Mouse (Mus musculus): ENCODE data around the gene Eef1akmt1. TPM values are rescaled to one million over a fixed set of nuclear protein-coding genes. Genes with fewer than 3 reads are reported as not detected.
A peak's percentile ranks its signal among the peaks of the same experiment; 100 is the strongest.

Eef1akmt1 gene
- total and polyA plus RNA-seq, 3 experiments, result 1.1 to 39.7 (median 19.1) TPM

DNA sequence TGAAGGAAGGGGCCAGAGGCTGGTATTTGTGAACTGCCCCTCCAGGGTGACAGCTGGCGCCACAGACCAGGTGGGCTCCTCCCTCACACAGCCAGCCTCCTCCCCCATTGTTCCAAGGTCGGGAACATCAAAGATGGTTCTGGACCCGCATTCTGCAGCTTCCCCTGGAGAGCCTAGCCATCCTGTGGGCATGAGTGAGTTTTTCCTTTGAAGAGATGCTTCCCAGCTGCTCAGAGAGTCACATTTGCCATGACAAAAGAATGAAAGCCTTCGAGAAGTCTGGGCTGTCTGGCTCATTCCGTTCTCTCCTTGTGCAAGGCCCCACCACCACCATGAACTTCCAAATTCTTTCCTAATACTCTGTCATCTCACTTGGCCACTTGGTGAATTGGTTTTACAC lies 37.1 kb downstream of the Eef1akmt1 start:
- peaks cover 6% of the 10 kb centered on the region for H3K4me1 ChIP-seq (ENCODE audit: insufficient read depth, low read depth, low read length)
- no peaks in the 10 kb centered on the region for H3K9me3 ChIP-seq (replicated peaks)
- no peak overlapping the region for H3K4me3 ChIP-seq (ENCODE audit: low read depth, low read length)
- H3K27me3 ChIP-seq (ENCODE audit: insufficient read depth, low read length), result peaks cover 73% of the 10 kb centered on the region
- DNase-seq (ENCODE audit: low spot score) (no peak), ATAC-seq (ENCODE audit: extremely low read depth, insufficient number of reproducible peaks, low FRiP score, poor library complexity, severe bottlenecking) (no peak)
- no peaks in the 10 kb centered on the region for H3K36me3 ChIP-seq (replicated peaks)
- TF ChIP-seq GATA2 (IDR thresholded peaks at IDR 0.05; ENCODE audit: borderline replicate concordance, low read depth, low read length) (no peak), TAL1 (conservative IDR thresholded peaks at IDR 0.05; ENCODE audit: low read depth, low read length) (no peak), CTCF (IDR thresholded peaks at IDR 0.05; ENCODE audit: low read depth, low read length) (no peak), POLR2AphosphoS5 (IDR thresholded peaks at IDR 0.05; ENCODE audit: insufficient replicate concordance, low read depth, low read length) (no peak), GATA1 (IDR thresholded peaks at IDR 0.05; ENCODE audit: borderline replicate concordance, low read length) (no peak)

GRCm38 (mm10) chr14:57533841-57534240 lies 37.6 kb downstream of the Eef1akmt1 start:
- peaks cover 6% of the 10 kb centered on the region for H3K4me1 ChIP-seq (ENCODE audit: insufficient read depth, low read depth, low read length)
- H3K4me3 ChIP-seq (ENCODE audit: low read depth, low read length), result no peak overlapping the region
- H3K9me3 ChIP-seq (replicated peaks), result no peaks in the 10 kb centered on the region
- no peaks in the 10 kb centered on the region for H3K36me3 ChIP-seq (replicated peaks)
- no peak for ATAC-seq (ENCODE audit: extremely low read depth, insufficient number of reproducible peaks, low FRiP score, poor library complexity, severe bottlenecking)
- TF ChIP-seq POLR2AphosphoS5 (IDR thresholded peaks at IDR 0.05; ENCODE audit: insufficient replicate concordance, low read depth, low read length) (no peak), TAL1 (conservative IDR thresholded peaks at IDR 0.05; ENCODE audit: low read depth, low read length) (no peak), GATA1 (IDR thresholded peaks at IDR 0.05; ENCODE audit: borderline replicate concordance, low read length) (no peak), CTCF (IDR thresholded peaks at IDR 0.05; ENCODE audit: low read depth, low read length) (no peak), GATA2 (IDR thresholded peaks at IDR 0.05; ENCODE audit: borderline replicate concordance, low read depth, low read length) (no peak)
- no peak for DNase-seq (ENCODE audit: low spot score)
- H3K27me3 ChIP-seq (ENCODE audit: insufficient read depth, low read length), result peaks cover 77% of the 10 kb centered on the region

DNA sequence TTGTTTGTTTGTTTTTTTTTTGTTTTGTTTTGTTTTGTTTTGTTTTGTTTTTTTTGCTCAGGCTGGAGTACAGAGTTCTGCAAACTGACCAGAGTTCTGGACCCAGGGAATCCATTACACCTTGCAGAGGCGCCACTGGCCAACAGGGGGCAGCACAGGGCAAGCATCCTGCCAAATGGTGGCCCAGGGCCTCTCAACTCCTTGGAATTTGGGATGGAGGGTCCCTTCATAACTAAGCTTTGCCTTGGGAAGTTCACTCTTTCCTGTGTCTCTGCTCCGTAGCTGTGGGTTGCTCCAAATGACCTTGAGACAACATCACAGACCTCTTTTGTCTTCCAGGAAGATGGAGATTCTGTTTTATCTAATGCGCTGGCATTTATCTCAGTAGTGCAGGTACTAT lies 38.2 kb downstream of the Eef1akmt1 start:
- no peaks in the 10 kb centered on the region for H3K9me3 ChIP-seq (replicated peaks)
- TF ChIP-seq CTCF (IDR thresholded peaks at IDR 0.05; ENCODE audit: low read depth, low read length), result peak; percentile 65
- TF ChIP-seq GATA2 (IDR thresholded peaks at IDR 0.05; ENCODE audit: borderline replicate concordance, low read depth, low read length), result no peak
- no peaks in the 10 kb centered on the region for H3K36me3 ChIP-seq (replicated peaks)
- peaks cover 76% of the 10 kb centered on the region for H3K27me3 ChIP-seq (ENCODE audit: insufficient read depth, low read length)
- H3K4me3 ChIP-seq (ENCODE audit: low read depth, low read length), result no peak overlapping the region
- H3K4me1 ChIP-seq (ENCODE audit: insufficient read depth, low read depth, low read length), result peaks cover 6% of the 10 kb centered on the region
- DNase-seq (ENCODE audit: low spot score), result no peak
- peak; percentile 19; the same call in 1 of the 2 replicates for ATAC-seq (ENCODE audit: extremely low read depth, insufficient number of reproducible peaks, low FRiP score, poor library complexity, severe bottlenecking)

GRCm38 (mm10) chr14:57532577-57532976 lies 38.8 kb downstream of the Eef1akmt1 start:
- Histone ChIP-seq H3K36me3 (replicated peaks) (no peaks in the 10 kb centered on the region), H3K4me1 (ENCODE audit: insufficient read depth, low read depth, low read length) (peaks cover 8% of the 10 kb centered on the region), H3K9me3 (replicated peaks) (no peaks in the 10 kb centered on the region), H3K27me3 (ENCODE audit: insufficient read depth, low read length) (peaks cover 75% of the 10 kb centered on the region), H3K4me3 (ENCODE audit: low read depth, low read length) (no peak overlapping the region)
- TF ChIP-seq POLR2AphosphoS5 (IDR thresholded peaks at IDR 0.05; ENCODE audit: insufficient replicate concordance, low read depth, low read length) (no peak), CTCF (IDR thresholded peaks at IDR 0.05; ENCODE audit: low read depth, low read length) (no peak), GATA1 (IDR thresholded peaks at IDR 0.05; ENCODE audit: borderline replicate concordance, low read length) (no peak), TAL1 (conservative IDR thresholded peaks at IDR 0.05; ENCODE audit: low read depth, low read length) (no peak), GATA2 (IDR thresholded peaks at IDR 0.05; ENCODE audit: borderline replicate concordance, low read depth, low read length) (no peak)
- ATAC-seq (ENCODE audit: extremely low read depth, insufficient number of reproducible peaks, low FRiP score, poor library complexity, severe bottlenecking), result no peak
- DNase-seq (ENCODE audit: low spot score), result no peak

- DNase-seq (ENCODE audit: low spot score) (no peak), ATAC-seq (ENCODE audit: extremely low read depth, insufficient number of reproducible peaks, low FRiP score, poor library complexity, severe bottlenecking) (no peak)
- Histone ChIP-seq H3K4me3 (ENCODE audit: low read depth, low read length) (no peak overlapping the region), H3K36me3 (replicated peaks) (no peaks in the 10 kb centered on the region), H3K9me3 (replicated peaks) (no peaks in the 10 kb centered on the region), H3K4me1 (ENCODE audit: insufficient read depth, low read depth, low read length) (peaks cover 26% of the 10 kb centered on the region), H3K27me3 (ENCODE audit: insufficient read depth, low read length) (peaks cover 70% of the 10 kb centered on the region)
- TF ChIP-seq POLR2AphosphoS5 (IDR thresholded peaks at IDR 0.05; ENCODE audit: insufficient replicate concordance, low read depth, low read length) (no peak), CTCF (IDR thresholded peaks at IDR 0.05; ENCODE audit: low read depth, low read length) (no peak), GATA2 (IDR thresholded peaks at IDR 0.05; ENCODE audit: borderline replicate concordance, low read depth, low read length) (no peak), GATA1 (IDR thresholded peaks at IDR 0.05; ENCODE audit: borderline replicate concordance, low read length) (no peak), TAL1 (conservative IDR thresholded peaks at IDR 0.05; ENCODE audit: low read depth, low read length) (no peak)
Observed at GRCm38 (mm10) chr14:57529786-57530515, 41.5 kb downstream of the Eef1akmt1 start.

DNA sequence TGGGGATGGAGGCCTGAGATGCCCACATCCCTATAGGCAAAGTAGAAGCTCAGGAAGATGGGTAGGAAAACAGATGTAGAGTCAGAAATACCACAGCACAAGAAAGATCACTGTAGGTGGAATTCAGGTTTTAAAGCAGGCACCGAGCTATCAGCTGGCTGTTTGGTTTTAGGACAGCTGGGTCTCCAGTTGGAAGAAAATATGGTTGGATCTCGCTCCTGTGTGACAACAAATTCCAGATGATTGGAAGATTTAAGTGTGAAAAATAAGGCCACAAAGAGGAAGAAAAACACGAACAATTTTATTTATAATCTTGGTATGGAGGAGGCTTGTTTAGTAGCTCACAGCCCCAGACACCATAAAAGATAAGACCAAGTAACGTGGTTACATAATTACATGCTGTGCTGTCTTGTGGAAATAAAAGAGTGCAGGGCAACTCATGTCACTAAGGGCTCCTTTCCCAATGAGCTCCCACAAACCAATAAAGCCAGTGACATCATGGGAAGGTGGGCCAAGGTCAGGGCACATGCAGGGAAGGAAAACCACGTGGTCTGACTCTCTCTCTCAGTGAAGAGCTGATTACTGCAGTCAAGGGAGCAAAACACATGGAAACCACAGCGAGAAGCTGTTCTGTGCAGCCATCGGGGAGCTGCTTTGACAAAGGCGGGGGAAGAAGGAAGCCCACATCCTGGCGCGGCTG lies 42.2 kb downstream of the Eef1akmt1 start:
- Histone ChIP-seq H3K4me1 (ENCODE audit: insufficient read depth, low read depth, low read length) (peaks cover 31% of the 10 kb centered on the region), H3K9me3 (replicated peaks) (no peaks in the 10 kb centered on the region), H3K27me3 (ENCODE audit: insufficient read depth, low read length) (peaks cover 70% of the 10 kb centered on the region), H3K4me3 (ENCODE audit: low read depth, low read length) (no peak overlapping the region), H3K36me3 (replicated peaks) (no peaks in the 10 kb centered on the region)
- TF ChIP-seq POLR2AphosphoS5 (IDR thresholded peaks at IDR 0.05; ENCODE audit: insufficient replicate concordance, low read depth, low read length) (no peak), CTCF (IDR thresholded peaks at IDR 0.05; ENCODE audit: low read depth, low read length) (no peak)
- ATAC-seq (ENCODE audit: extremely low read depth, insufficient number of reproducible peaks, low FRiP score, poor library complexity, severe bottlenecking) (no peak), DNase-seq (ENCODE audit: low spot score) (no peak)

Measured in G1E (cell line).